ENCODE assay signal across 22 mouse cellular contexts in the genomic region with DNA sequence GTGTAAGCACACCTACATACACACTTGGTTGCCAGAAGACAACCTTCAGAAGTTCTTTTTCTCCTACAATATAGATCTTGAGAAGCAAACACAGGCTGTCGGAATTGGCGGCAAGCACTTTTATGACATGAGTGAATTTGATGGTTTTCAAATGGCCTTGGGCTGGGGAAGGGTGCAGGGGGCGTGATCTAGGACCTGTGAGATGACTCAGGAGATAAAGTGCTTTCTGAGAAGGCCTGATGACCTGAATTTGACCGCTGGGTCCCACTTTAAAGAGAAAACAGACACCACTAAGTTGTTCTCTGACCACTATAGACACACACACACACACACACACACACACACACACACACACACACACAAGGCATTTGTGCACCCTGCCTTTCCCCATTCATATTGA. TPM values are rescaled to one million over a fixed set of nuclear protein-coding genes. Genes with fewer than 3 reads are reported as not detected.
DNase-seq lines count a peak whose midpoint lies in the region; ATAC-seq and TF ChIP-seq lines count a peak whose summit lies in the region.
"Had no signal": no experiment of that assay in that cellular context is flagged by ENCODE, and none has a peak within 500 bp of the region (broad histone marks: within the 10 kb centered on the region; RNA-seq: fewer than 3 reads in every experiment).

No protein-coding gene starts in this region.

- H3K4me2 ChIP-seq in liver, postnatal 0 days (ENCODE audit: low read depth, low read length) = no peak overlapping the region
- H3K4me2 ChIP-seq: forebrain, embryonic 13.5 days; heart, embryonic 11.5 days; hindbrain, embryonic 13.5 days; intestine, embryonic 15.5 days had no signal

- ATAC-seq in liver, postnatal 0 days = no peak
- no peak for ATAC-seq in cerebellum, adult (ENCODE audit: insufficient number of reproducible peaks, low FRiP score, low TSS enrichment)
- ATAC-seq: forebrain, embryonic 13.5 days; forebrain, embryonic 16.5 days; hindbrain, embryonic 16.5 days; intestine, embryonic 15.5 days had no signal

- no peak for TF ChIP-seq EP300 in liver, postnatal 0 days (IDR thresholded peaks at IDR 0.05; ENCODE audit: low read depth)

- DNase-seq in adrenal gland, adult 2 months = peak; percentile 71
- no peak for DNase-seq in adrenal gland, postnatal 4 days (ENCODE audit: low spot score in 2 of 2)
- peak; percentile 55 for DNase-seq in R1 (ENCODE audit: low read depth, low spot score)
- peak; percentile 18 for DNase-seq in adrenal gland, postnatal 10 days
- no peak for DNase-seq in limb, embryonic 10.5 days (ENCODE audit: low spot score)
- no peak for DNase-seq in liver, postnatal 0 days
- DNase-seq: B cell, adult 2 months; cerebellum, adult 18-20 months; cerebellum, adult 9-10 months; cerebellum, postnatal 14 days; gastrocnemius, postnatal 10 days; gastrocnemius, postnatal 36 days; kidney, adult 11 months had no signal

- no peak for TF ChIP-seq CTCF in liver, postnatal 0 days (IDR thresholded peaks at IDR 0.05; ENCODE audit: low read depth)

- H3K9ac ChIP-seq in liver, postnatal 0 days (replicated peaks) = no peak overlapping the region
- H3K9ac ChIP-seq: forebrain, embryonic 13.5 days; hindbrain, embryonic 13.5 days; intestine, embryonic 15.5 days had no signal

- H3K4me1 ChIP-seq in limb, embryonic 10.5 days = no peaks in the 10 kb centered on the region
- H3K4me1 ChIP-seq in liver, postnatal 0 days (ENCODE audit: insufficient read depth) = peaks cover 6% of the 10 kb centered on the region
- H3K4me1 ChIP-seq: forebrain, embryonic 10.5 days; forebrain, embryonic 13.5 days; hindbrain, embryonic 13.5 days; intestine, embryonic 15.5 days had no signal

- 79% methylated on average over 4 of the region's 4 CpGs for WGBS in limb, embryonic 10.5 days
- WGBS in liver, postnatal 0 days (ENCODE audit: insufficient replicate concordance) = 92% methylated on average over 4 of the region's 4 CpGs

- H3K4me3 ChIP-seq in limb, embryonic 10.5 days = no peak overlapping the region
- no peak overlapping the region for H3K4me3 ChIP-seq in liver, postnatal 0 days (ENCODE audit: low read depth, low read length)
- H3K4me3 ChIP-seq: forebrain, embryonic 10.5 days; forebrain, embryonic 13.5 days; hindbrain, embryonic 10.5 days; hindbrain, embryonic 13.5 days; intestine, embryonic 15.5 days had no signal

- H3K27me3 ChIP-seq in limb, embryonic 10.5 days (ENCODE audit: low read depth, poor library complexity, severe bottlenecking) = no peaks in the 10 kb centered on the region
- H3K27me3 ChIP-seq in liver, postnatal 0 days (ENCODE audit: insufficient read depth, low read length) = no peaks in the 10 kb centered on the region
- H3K27me3 ChIP-seq: forebrain, embryonic 13.5 days; hindbrain, embryonic 13.5 days; intestine, embryonic 15.5 days had no signal

- H3K9me3 ChIP-seq in limb, embryonic 10.5 days (replicated peaks) = no peaks in the 10 kb centered on the region
- no peaks in the 10 kb centered on the region for H3K9me3 ChIP-seq in liver, postnatal 0 days (ENCODE audit: low read length)
- H3K9me3 ChIP-seq: forebrain, embryonic 10.5 days; forebrain, embryonic 13.5 days; hindbrain, embryonic 10.5 days; hindbrain, embryonic 13.5 days; intestine, embryonic 15.5 days had no signal

- no peaks in the 10 kb centered on the region for H3K36me3 ChIP-seq in limb, embryonic 10.5 days
- peaks cover 13% of the 10 kb centered on the region for H3K36me3 ChIP-seq in liver, postnatal 0 days (replicated peaks; ENCODE audit: insufficient read depth, low read length)
- H3K36me3 ChIP-seq: forebrain, embryonic 10.5 days; hindbrain, embryonic 10.5 days; hindbrain, embryonic 13.5 days; intestine, embryonic 15.5 days had no signal

- H3K27ac ChIP-seq in limb, embryonic 10.5 days = no peak overlapping the region
- H3K27ac ChIP-seq in liver, postnatal 0 days (ENCODE audit: low read depth) = no peak overlapping the region
- H3K27ac ChIP-seq: forebrain, embryonic 10.5 days; forebrain, embryonic 13.5 days; hindbrain, embryonic 10.5 days; hindbrain, embryonic 13.5 days; intestine, embryonic 15.5 days had no signal

RNA-seq across cellular contexts. Expression of gene Bysl, which starts 30.3 kb away (rescaled TPM):
- total RNA-seq in adrenal gland, adult 2 months (2021) = 10 to 100 TPM; 17.6 to 22.5 TPM
- polyA plus RNA-seq in adrenal gland, adult 2 months (2012; rRNA removed) = 9.4 and 11.7 TPM in 2 replicates
- total RNA-seq in adrenal gland, postnatal 4 days (2021) = 10 to 100 TPM; 12.5 to 14.3 TPM
- 10 to 100 TPM; 14.1 to 16.6 TPM for total RNA-seq in adrenal gland, postnatal 10 days (2021)
- polyA plus RNA-seq in limb, embryonic 10.5 days (2016; fragmentation: Nextera tagmentation; extraction: Ambion mirVana) = 41.3 and 48.3 TPM in 2 replicates
- 8.9 and 10.6 TPM in 2 replicates for polyA plus RNA-seq in liver, postnatal 0 days (2015; fragmentation: Nextera tagmentation; extraction: Ambion mirVana)

RNA-seq across cellular contexts. Expression of gene Med20, which starts 30.4 kb away (rescaled TPM):
- 10 to 100 TPM; 32.9 to 40.6 TPM for total RNA-seq in adrenal gland, adult 2 months (2021)
- 15.2 and 17.4 TPM in 2 replicates for polyA plus RNA-seq in adrenal gland, adult 2 months (2012; rRNA removed)
- total RNA-seq in adrenal gland, postnatal 4 days (2021) = 10 to 100 TPM; 40.4 to 40.8 TPM
- total RNA-seq in adrenal gland, postnatal 10 days (2021) = 10 to 100 TPM; 38.1 to 39.8 TPM
- 51.6 and 53.4 TPM in 2 replicates for polyA plus RNA-seq in limb, embryonic 10.5 days (2016; fragmentation: Nextera tagmentation; extraction: Ambion mirVana)
- polyA plus RNA-seq in liver, postnatal 0 days (2015; fragmentation: Nextera tagmentation; extraction: Ambion mirVana) = 13.5 and 14.4 TPM in 2 replicates

RNA-seq across cellular contexts. Expression of gene Gm20517, which starts 30.4 kb away (rescaled TPM):
- 1 to 10 TPM; 2.1 to 2.8 TPM for total RNA-seq in adrenal gland, adult 2 months (2021)
- polyA plus RNA-seq in adrenal gland, adult 2 months (2012; rRNA removed) = 1.8 and 3.1 TPM in 2 replicates
- 1 to 10 TPM; 4.1 to 4.8 TPM for total RNA-seq in adrenal gland, postnatal 4 days (2021)
- 1 to 10 TPM; 2.8 to 5.5 TPM for total RNA-seq in adrenal gland, postnatal 10 days (2021)
- 0.81 and 2.1 TPM in 2 replicates for polyA plus RNA-seq in limb, embryonic 10.5 days (2016; fragmentation: Nextera tagmentation; extraction: Ambion mirVana)
- 0.79 and 0.82 TPM in 2 replicates for polyA plus RNA-seq in liver, postnatal 0 days (2015; fragmentation: Nextera tagmentation; extraction: Ambion mirVana)

RNA-seq across cellular contexts. Expression of gene Usp49, which starts 49.5 kb away (rescaled TPM):
- 1 to 10 TPM; 4.6 to 4.8 TPM for total RNA-seq in adrenal gland, adult 2 months (2021)
- 5.4 and 6.6 TPM in 2 replicates for polyA plus RNA-seq in adrenal gland, adult 2 months (2012; rRNA removed)
- total RNA-seq in adrenal gland, postnatal 4 days (2021) = 10 to 100 TPM; 12.7 to 13.3 TPM
- 1 to 10 TPM; 6.8 to 9.0 TPM for total RNA-seq in adrenal gland, postnatal 10 days (2021)
- 5.5 and 6.8 TPM in 2 replicates for polyA plus RNA-seq in limb, embryonic 10.5 days (2016; fragmentation: Nextera tagmentation; extraction: Ambion mirVana)
- polyA plus RNA-seq in liver, postnatal 0 days (2015; fragmentation: Nextera tagmentation; extraction: Ambion mirVana) = 1.2 and 1.6 TPM in 2 replicates

Comparison
In these comparisons a context has a peak if more than half of its experiments do, and no peak if none do; other contexts are left out.
1. DNase-seq: peak in adrenal gland, adult 2 months (single experiment), R1 (single experiment) and adrenal gland, postnatal 10 days (single experiment); none in adrenal gland, postnatal 4 days (0 of 2), limb, embryonic 10.5 days (single experiment) and liver, postnatal 0 days (single experiment).